Mouse (Mus musculus) ES-Bruce4 (cell line): ENCODE results near the gene Tgfa. TPM values are rescaled to one million over a fixed set of nuclear protein-coding genes. Genes with fewer than 3 reads are reported as not detected.

Experiments
- H3K27ac ChIP-seq: 2 replicates; pipeline ENCODE4 v1.5.1; 2012; ENCODE audit warnings: low read length, inconsistent platforms; ENCODE audit not compliant: insufficient read depth
- H3K27me3 ChIP-seq: 2 replicates; pipeline ENCODE4 v1.6.1; 2012; ENCODE audit warnings: mild to moderate bottlenecking, low read length, inconsistent platforms; ENCODE audit not compliant: control insufficient read depth, poor library complexity, insufficient read depth, severe bottlenecking
- H3K36me3 ChIP-seq: 2 replicates; pipeline ENCODE4 v1.6.1; 2012; ENCODE audit warnings: inconsistent platforms, mild to moderate bottlenecking, low read length, moderate library complexity; ENCODE audit not compliant: control insufficient read depth, poor library complexity, insufficient read depth, severe bottlenecking
- H3K4me1 ChIP-seq: one replicate; pipeline ENCODE4 v1.8.1; 2011; ENCODE audit warnings: low read length; ENCODE audit not compliant: control insufficient read depth, insufficient read depth
- H3K4me3 ChIP-seq: 2 replicates; pipeline ENCODE4 v1.5.1; 2011; ENCODE audit warnings: low read depth, mild to moderate bottlenecking, low read length
- H3K9ac ChIP-seq: 2 replicates; pipeline ENCODE4 v1.6.1; 2012; ENCODE audit warnings: low read depth, mild to moderate bottlenecking, inconsistent platforms; ENCODE audit not compliant: poor library complexity, severe bottlenecking
- H3K9me3 ChIP-seq: replicated peaks from 2 replicates; pipeline ENCODE4 v1.6.1; 2012; ENCODE audit warnings: mild to moderate bottlenecking, low read length, inconsistent platforms; ENCODE audit not compliant: control insufficient read depth, poor library complexity, insufficient read depth, severe bottlenecking
- CTCF ChIP-seq: IDR thresholded peaks from one replicate; pipeline ENCODE4 v1.8.1; 2011; ENCODE audit warnings: low read depth, low read length
- EP300 ChIP-seq: IDR thresholded peaks from 2 replicates; pipeline ENCODE4 v1.6.1; 2011; ENCODE audit warnings: low read depth, low read length; ENCODE audit not compliant: insufficient read depth
- POLR2A ChIP-seq: IDR thresholded peaks from one replicate; pipeline ENCODE4 v1.8.1; 2011; ENCODE audit warnings: low read length; ENCODE audit not compliant: insufficient read depth
- polyA plus RNA-seq: library from polyadenylated mRNA; stranded (reverse); fragments of >200 nt; gene quantifications from 2 replicates; pipeline ENCODE4 v1.2.4, GENCODE M21; 2011; ENCODE audit warnings: low read depth; ENCODE audit not compliant: missing spikeins, insufficient read depth, insufficient read length

The Tgfa gene
- polyA plus RNA-seq, 1 experiment: 7.4 TPM

DNA sequence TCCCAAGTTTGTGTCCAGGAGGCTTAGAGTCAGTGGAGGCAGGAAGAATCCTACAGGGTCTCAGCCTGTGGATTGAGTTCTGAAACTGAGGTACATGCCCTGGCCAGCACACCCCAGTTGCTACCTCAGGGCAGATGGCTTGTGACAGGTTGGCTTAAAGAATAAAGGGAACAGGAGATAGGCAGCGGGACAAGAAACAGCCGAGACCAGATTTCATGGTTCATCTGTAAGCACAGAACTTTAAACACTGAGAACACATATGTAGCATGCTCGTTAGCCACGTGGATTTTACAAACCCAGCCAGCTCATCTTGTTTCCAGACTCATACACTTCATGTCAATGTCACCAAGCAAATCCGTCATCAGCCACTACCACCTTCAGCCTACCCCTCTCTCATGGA, 27.2 kb upstream of the Tgfa start:
- TF ChIP-seq POLR2A: no peak
- TF ChIP-seq EP300: no peak
- no peak for TF ChIP-seq CTCF
- H3K27ac ChIP-seq: no peak overlapping the region
- H3K27me3 ChIP-seq: no peaks in the 10 kb centered on the region
- H3K9me3 ChIP-seq: no peaks in the 10 kb centered on the region
- H3K4me1 ChIP-seq: no peaks in the 10 kb centered on the region
- no peak overlapping the region for H3K4me3 ChIP-seq
- no peak overlapping the region for H3K9ac ChIP-seq
- no peaks in the 10 kb centered on the region for H3K36me3 ChIP-seq

DNA sequence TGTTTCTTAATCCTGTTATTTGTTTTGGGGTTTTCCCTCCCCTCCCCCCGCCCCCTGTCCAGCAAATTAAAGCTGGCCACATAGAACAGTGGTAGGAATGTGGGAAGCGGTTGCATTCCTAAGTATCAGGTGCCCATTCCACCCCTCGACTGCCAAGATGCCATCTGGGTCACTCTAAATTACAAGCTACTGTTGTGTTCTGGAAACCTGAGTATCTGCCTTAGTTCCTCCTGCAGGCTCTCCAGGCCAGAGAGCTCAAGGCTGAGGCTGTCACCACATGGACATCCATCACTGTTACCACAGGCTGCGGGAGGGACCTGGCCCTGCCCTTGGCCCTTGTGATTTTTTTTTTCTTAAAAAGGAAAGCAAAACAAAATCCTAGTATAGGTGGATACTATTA, 25.9 kb upstream of the Tgfa start:
- Histone ChIP-seq H3K27me3 (no peaks in the 10 kb centered on the region), H3K9me3 (no peaks in the 10 kb centered on the region), H3K36me3 (no peaks in the 10 kb centered on the region), H3K9ac (no peak overlapping the region), H3K27ac (no peak overlapping the region), H3K4me3 (no peak overlapping the region), H3K4me1 (no peaks in the 10 kb centered on the region)
- TF ChIP-seq POLR2A (no peak), EP300 (no peak), CTCF (no peak)

DNA sequence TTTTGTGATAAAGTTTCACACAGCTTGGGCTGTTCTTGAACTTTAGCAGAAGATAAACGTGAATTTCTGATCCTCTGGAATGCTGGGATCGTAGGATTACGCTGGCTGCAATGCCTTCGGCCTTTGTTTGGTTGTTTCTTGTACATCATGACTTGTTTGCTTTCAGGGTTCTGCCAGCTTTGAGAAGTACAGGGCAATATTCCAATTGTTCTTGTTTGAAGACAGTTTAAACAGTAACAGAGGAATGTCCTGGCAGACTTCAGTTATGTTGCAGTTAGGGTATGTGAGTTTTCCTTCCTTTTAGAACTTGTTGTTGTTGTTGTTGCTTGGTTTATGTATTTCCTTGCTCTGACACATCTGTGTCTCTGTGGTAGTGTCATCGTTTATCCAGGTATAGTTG, 18.8 kb upstream of the Tgfa start:
- no peaks in the 10 kb centered on the region for H3K9me3 ChIP-seq
- no peaks in the 10 kb centered on the region for H3K36me3 ChIP-seq
- H3K9ac ChIP-seq: no peak overlapping the region
- no peak overlapping the region for H3K27ac ChIP-seq
- no peak overlapping the region for H3K4me3 ChIP-seq
- H3K27me3 ChIP-seq: no peaks in the 10 kb centered on the region
- H3K4me1 ChIP-seq: no peaks in the 10 kb centered on the region
- TF ChIP-seq POLR2A (no peak), CTCF (no peak), EP300 (no peak)

GRCm38 (mm10) chr6:86176721-86177120, 18.3 kb upstream of the Tgfa start:
- Histone ChIP-seq H3K9ac (no peak overlapping the region), H3K4me1 (no peaks in the 10 kb centered on the region), H3K36me3 (no peaks in the 10 kb centered on the region), H3K27me3 (no peaks in the 10 kb centered on the region), H3K9me3 (no peaks in the 10 kb centered on the region), H3K4me3 (no peak overlapping the region), H3K27ac (no peak overlapping the region)
- no peak for TF ChIP-seq EP300
- TF ChIP-seq CTCF: no peak
- TF ChIP-seq POLR2A: no peak

GRCm38 (mm10) chr6:86177331-86177982, 17.6 kb upstream of the Tgfa start:
- Histone ChIP-seq H3K36me3 (no peaks in the 10 kb centered on the region), H3K9me3 (no peaks in the 10 kb centered on the region), H3K27ac (no peak overlapping the region), H3K4me1 (no peaks in the 10 kb centered on the region), H3K27me3 (no peaks in the 10 kb centered on the region), H3K9ac (no peak overlapping the region), H3K4me3 (no peak overlapping the region)
- no peak for TF ChIP-seq POLR2A
- TF ChIP-seq EP300: no peak
- no peak for TF ChIP-seq CTCF

GRCm38 (mm10) chr6:86180617-86181016, 14.4 kb upstream of the Tgfa start:
- Histone ChIP-seq H3K4me3 (no peak overlapping the region), H3K36me3 (no peaks in the 10 kb centered on the region), H3K27ac (no peak overlapping the region), H3K4me1 (no peaks in the 10 kb centered on the region), H3K9me3 (no peaks in the 10 kb centered on the region), H3K9ac (no peak overlapping the region), H3K27me3 (no peaks in the 10 kb centered on the region)
- TF ChIP-seq CTCF: no peak
- TF ChIP-seq EP300: no peak
- TF ChIP-seq POLR2A: no peak

DNA sequence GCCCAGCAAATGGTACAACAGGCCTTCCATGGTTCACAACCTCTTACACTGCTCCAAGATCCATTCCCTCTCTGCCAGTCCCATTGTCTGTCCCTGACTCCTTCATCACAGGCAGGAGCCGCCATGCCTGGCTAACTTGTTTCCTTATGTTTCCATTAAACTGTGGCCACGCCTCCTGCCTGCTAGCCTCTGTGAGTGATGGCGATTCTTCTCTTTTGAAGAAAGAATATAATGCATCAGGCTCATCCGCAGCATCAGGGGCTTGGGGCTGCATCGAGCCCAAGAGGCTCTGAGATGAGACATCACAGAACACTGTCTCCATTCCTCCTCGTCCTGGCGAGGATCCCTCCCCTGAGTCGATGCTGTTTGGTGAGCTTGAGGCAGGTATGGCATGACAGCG, 13.0 kb upstream of the Tgfa start:
- H3K27ac ChIP-seq: no peak overlapping the region
- TF ChIP-seq CTCF: no peak
- no peak for TF ChIP-seq POLR2A
- no peak for TF ChIP-seq EP300
- no peaks in the 10 kb centered on the region for H3K36me3 ChIP-seq
- H3K4me1 ChIP-seq: no peaks in the 10 kb centered on the region
- H3K9ac ChIP-seq: no peak overlapping the region
- no peaks in the 10 kb centered on the region for H3K27me3 ChIP-seq
- no peaks in the 10 kb centered on the region for H3K9me3 ChIP-seq
- H3K4me3 ChIP-seq: no peak overlapping the region
